Mouse (Mus musculus) MEL (cell line): Measurements from ENCODE around the gene Cux1. TPM values are rescaled to one million over a fixed set of nuclear protein-coding genes. Genes with fewer than 3 reads are reported as not detected.

Experiments used
- DNase-seq: peaks from one replicate; pipeline ENCODE4 v3.0.0; 2011; ENCODE audit warnings: low read depth, low spot score
- H3K27ac ChIP-seq: 2 replicates; pipeline ENCODE4 v1.5.1; 2012; ENCODE audit warnings: low read depth, mild to moderate bottlenecking, control low read depth, low read length, moderate library complexity; ENCODE audit not compliant: control insufficient read depth
- H3K27me3 ChIP-seq, 2 experiments: fragments of 150-350 bp in 1 of 2; sonication (generic) in 1 of 2; 2 replicates each; pipeline ENCODE4 v1.6.1; 2012; ENCODE audit warnings: low read length in 2 of 2, mild to moderate bottlenecking in 2 of 2, improper control_type of control experiment in 1 of 2, moderate library complexity in 1 of 2; ENCODE audit not compliant: insufficient read depth in 2 of 2, control insufficient read depth in 1 of 2
- H3K36me3 ChIP-seq, 2 experiments: 2 replicates each; pipeline ENCODE4 v1.6.1; 2012 to 2014; ENCODE audit warnings: low read length in 2 of 2, improper control_type of control experiment in 1 of 2, inconsistent platforms in 1 of 2, mild to moderate bottlenecking in 1 of 2; ENCODE audit not compliant: insufficient read depth in 2 of 2, control insufficient read depth in 1 of 2
- H3K4me1 ChIP-seq, 2 experiments: fragments of 150-350 bp in 1 of 2; sonication (generic) in 1 of 2; 2 replicates each; pipeline ENCODE4 v1.6.1; 2012; ENCODE audit warnings: low read length in 2 of 2, improper control_type of control experiment in 1 of 2, mild to moderate bottlenecking in 1 of 2; ENCODE audit not compliant: insufficient read depth in 2 of 2, control insufficient read depth in 1 of 2
- H3K4me3 ChIP-seq, 2 experiments: fragments of 150-350 bp in 1 of 2; sonication (generic) in 1 of 2; 2 replicates each; pipeline ENCODE4 v1.5.1; 2012; ENCODE audit warnings: low read depth in 2 of 2, low read length in 2 of 2, mild to moderate bottlenecking in 2 of 2, moderate library complexity in 2 of 2, control low read depth in 1 of 2, improper control_type of control experiment in 1 of 2; ENCODE audit not compliant: control insufficient read depth in 1 of 2, insufficient read depth in 1 of 2
- H3K79me2 ChIP-seq: 2 replicates; pipeline ENCODE4 v1.6.1; 2012; ENCODE audit warnings: mild to moderate bottlenecking, low read length, moderate library complexity; ENCODE audit not compliant: control insufficient read depth, poor library complexity, insufficient read depth
- H3K9ac ChIP-seq: 2 replicates; pipeline ENCODE4 v1.6.1; 2012; ENCODE audit warnings: low read depth, mild to moderate bottlenecking, control low read depth, low read length, moderate library complexity; ENCODE audit not compliant: control insufficient read depth, poor library complexity, severe bottlenecking
- H3K9me3 ChIP-seq: fragments of 150-350 bp; sonication (generic); replicated peaks from 2 replicates; pipeline ENCODE4 v1.6.1; 2012; ENCODE audit warnings: mild to moderate bottlenecking, low read length, improper control_type of control experiment, moderate library complexity; ENCODE audit not compliant: insufficient read depth
- CHD1 ChIP-seq: IDR thresholded peaks from 2 replicates; pipeline ENCODE4 v1.6.1; 2012; ENCODE audit warnings: low read depth, mild to moderate bottlenecking, inconsistent platforms, low read length, improper control_type of control experiment
- CHD2 ChIP-seq: IDR thresholded peaks from 2 replicates; pipeline ENCODE4 v1.6.1; 2011; ENCODE audit warnings: low read length, improper control_type of control experiment
- CTCF ChIP-seq, 3 experiments: IDR thresholded peaks in 2 of 3; conservative IDR thresholded peaks in 1 of 3; 2 replicates each; pipeline ENCODE4 v1.5.1; 2011 to 2012; ENCODE audit warnings: low read length in 3 of 3, low read depth in 2 of 3, mild to moderate bottlenecking in 2 of 3, improper control_type of control experiment in 1 of 3, inconsistent platforms in 1 of 3, mixed read lengths in 1 of 3, moderate library complexity in 1 of 3; ENCODE audit not compliant: control insufficient read depth in 1 of 3, insufficient read depth in 1 of 3, poor library complexity in 1 of 3, severe bottlenecking in 1 of 3
- ELF1 ChIP-seq: IDR thresholded peaks from 2 replicates; pipeline ENCODE4 v1.6.1; 2014; ENCODE audit warnings: low read depth, mild to moderate bottlenecking, inconsistent platforms, low read length, improper control_type of control experiment, moderate library complexity
- EP300 ChIP-seq, 2 experiments: IDR thresholded peaks; 2 replicates each; pipeline ENCODE4 v1.6.1; 2011; ENCODE audit warnings: improper control_type of control experiment in 2 of 2, low read length in 2 of 2, low read depth in 1 of 2, mild to moderate bottlenecking in 1 of 2
- GABPA ChIP-seq: IDR thresholded peaks from 2 replicates; pipeline ENCODE4 v1.6.1; 2012; ENCODE audit warnings: low read depth, mild to moderate bottlenecking, inconsistent platforms, low read length, improper control_type of control experiment, moderate library complexity
- GATA1 ChIP-seq: IDR thresholded peaks from 2 replicates; pipeline ENCODE4 v1.6.1; 2011; ENCODE audit warnings: low read depth, low read length, improper control_type of control experiment
- HCFC1 ChIP-seq: IDR thresholded peaks from 2 replicates; pipeline ENCODE4 v1.6.1; 2012; ENCODE audit warnings: low read depth, mild to moderate bottlenecking, inconsistent platforms, low read length, improper control_type of control experiment, moderate library complexity
- JUND ChIP-seq: IDR thresholded peaks from 2 replicates; pipeline ENCODE4 v1.6.1; 2011; ENCODE audit warnings: low read depth, mild to moderate bottlenecking, improper control_type of control experiment, low read length
- KAT2A ChIP-seq: conservative IDR thresholded peaks from 2 replicates; pipeline ENCODE4 v1.6.1; 2012; ENCODE audit warnings: low read depth, low read length, improper control_type of control experiment, inconsistent platforms
- MAX ChIP-seq: IDR thresholded peaks from 2 replicates; pipeline ENCODE4 v1.6.1; 2011; ENCODE audit warnings: low read length, improper control_type of control experiment
- MEF2A ChIP-seq: IDR thresholded peaks from 2 replicates; pipeline ENCODE4 v1.6.1; 2014; ENCODE audit warnings: low read depth, mild to moderate bottlenecking, inconsistent platforms, low read length, improper control_type of control experiment; ENCODE audit not compliant: poor library complexity, insufficient replicate concordance, severe bottlenecking; ENCODE audit errors: extremely low read depth
- MYB ChIP-seq: IDR thresholded peaks from 2 replicates; pipeline ENCODE4 v1.6.1; 2011; ENCODE audit warnings: mild to moderate bottlenecking, low read depth, low read length, improper control_type of control experiment
- NELFE ChIP-seq: IDR thresholded peaks from 2 replicates; pipeline ENCODE4 v1.6.1; 2011; ENCODE audit warnings: low read depth, low read length, improper control_type of control experiment
- NRF1 ChIP-seq: IDR thresholded peaks from 2 replicates; pipeline ENCODE4 v1.6.1; 2014; ENCODE audit warnings: low read depth, mild to moderate bottlenecking, inconsistent platforms, low read length, improper control_type of control experiment, moderate library complexity; ENCODE audit not compliant: poor library complexity, insufficient read depth, severe bottlenecking
- POLR2AphosphoS2 ChIP-seq: IDR thresholded peaks from 2 replicates; pipeline ENCODE4 v1.6.1; 2011; ENCODE audit warnings: low read length, improper control_type of control experiment
- POLR2AphosphoS5 ChIP-seq: IDR thresholded peaks from 2 replicates; pipeline ENCODE4 v1.6.1; 2012; ENCODE audit warnings: low read depth, borderline replicate concordance, mild to moderate bottlenecking, inconsistent platforms, low read length, moderate library complexity, mixed read lengths
- RAD21 ChIP-seq: IDR thresholded peaks from 2 replicates; pipeline ENCODE4 v1.6.1; 2011; ENCODE audit warnings: mild to moderate bottlenecking, low read depth, low read length, improper control_type of control experiment
- RCOR1 ChIP-seq: IDR thresholded peaks from 2 replicates; pipeline ENCODE4 v1.6.1; 2012; ENCODE audit warnings: low read depth, mild to moderate bottlenecking, inconsistent platforms, low read length, improper control_type of control experiment
- SIN3A ChIP-seq: IDR thresholded peaks from 2 replicates; pipeline ENCODE4 v1.6.1; 2012; ENCODE audit warnings: low read length, improper control_type of control experiment, inconsistent platforms
- SMC3 ChIP-seq: IDR thresholded peaks from 2 replicates; pipeline ENCODE4 v1.6.1; 2011; ENCODE audit warnings: low read depth, low read length, improper control_type of control experiment
- TCF12 ChIP-seq: IDR thresholded peaks from 2 replicates; pipeline ENCODE4 v1.6.1; 2014; ENCODE audit warnings: low read depth, mild to moderate bottlenecking, inconsistent platforms, low read length, improper control_type of control experiment, moderate library complexity
- USF1 ChIP-seq: IDR thresholded peaks from 2 replicates; pipeline ENCODE4 v1.6.1; 2014; ENCODE audit warnings: low read depth, mild to moderate bottlenecking, inconsistent platforms, low read length, improper control_type of control experiment, moderate library complexity
- USF2 ChIP-seq, 2 experiments: IDR thresholded peaks; 2 replicates each; pipeline ENCODE4 v1.6.1; 2011 to 2012; ENCODE audit warnings: improper control_type of control experiment in 2 of 2, low read length in 2 of 2, borderline replicate concordance in 1 of 2, inconsistent platforms in 1 of 2, low read depth in 1 of 2, mild to moderate bottlenecking in 1 of 2; ENCODE audit not compliant: insufficient read depth in 1 of 2
- ZKSCAN1 ChIP-seq: IDR thresholded peaks from 2 replicates; pipeline ENCODE4 v1.6.1; 2012; ENCODE audit warnings: low read depth, mild to moderate bottlenecking, inconsistent platforms, low read length, improper control_type of control experiment, moderate library complexity
- ZMIZ1 ChIP-seq: IDR thresholded peaks from 2 replicates; pipeline ENCODE4 v1.6.1; 2012; ENCODE audit warnings: low read depth, mild to moderate bottlenecking, inconsistent platforms, low read length, improper control_type of control experiment, moderate library complexity
- polyA plus RNA-seq, 2 experiments: library from polyadenylated mRNA; stranded (reverse) in 1 of 2; unstranded in 1 of 2; fragments of >175 nt in 1 of 2; fragments of >200 nt in 1 of 2; gene quantifications; 2 replicates each; pipeline versions ENCODE4 v1.2.1 to v1.2.4; 2012; ENCODE audit warnings: low replicate concordance in 2 of 2, low read depth in 1 of 2; ENCODE audit not compliant: insufficient read length in 2 of 2, insufficient read depth in 1 of 2, missing spikeins in 1 of 2
- total RNA-seq: library from RNA; depleted of rRNA; stranded (reverse); fragments of 300-350 nt; gene quantifications from 2 replicates; pipeline ENCODE4 v1.2.3, GENCODE M21; 2012

Gene Cux1
- total and polyA plus RNA-seq, 3 experiments, result 71.1 to 104 TPM; not detected in 1

DNA sequence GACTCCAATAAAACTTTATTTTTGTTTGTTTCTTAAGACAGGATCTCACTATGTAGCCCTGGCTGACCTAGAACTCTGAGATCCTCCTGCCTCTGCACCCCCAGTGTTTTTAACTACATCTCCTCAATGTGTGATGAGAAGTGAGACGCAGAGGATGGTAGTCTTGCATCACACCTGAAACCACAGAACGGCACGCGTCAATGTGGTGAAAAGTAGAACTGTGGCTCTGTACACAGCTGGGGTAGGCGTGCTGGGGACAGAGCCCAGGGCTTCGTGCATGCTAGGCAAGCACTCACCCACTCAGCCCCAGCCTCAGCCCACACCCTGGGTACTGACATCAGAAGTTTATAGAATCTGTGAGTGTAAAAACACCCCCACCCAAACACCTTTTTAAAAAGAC, 107.4 kb downstream of the Cux1 start:
- Histone ChIP-seq H3K4me1 (no peaks in the 10 kb centered on the region), H3K27ac (no peak overlapping the region)

DNA sequence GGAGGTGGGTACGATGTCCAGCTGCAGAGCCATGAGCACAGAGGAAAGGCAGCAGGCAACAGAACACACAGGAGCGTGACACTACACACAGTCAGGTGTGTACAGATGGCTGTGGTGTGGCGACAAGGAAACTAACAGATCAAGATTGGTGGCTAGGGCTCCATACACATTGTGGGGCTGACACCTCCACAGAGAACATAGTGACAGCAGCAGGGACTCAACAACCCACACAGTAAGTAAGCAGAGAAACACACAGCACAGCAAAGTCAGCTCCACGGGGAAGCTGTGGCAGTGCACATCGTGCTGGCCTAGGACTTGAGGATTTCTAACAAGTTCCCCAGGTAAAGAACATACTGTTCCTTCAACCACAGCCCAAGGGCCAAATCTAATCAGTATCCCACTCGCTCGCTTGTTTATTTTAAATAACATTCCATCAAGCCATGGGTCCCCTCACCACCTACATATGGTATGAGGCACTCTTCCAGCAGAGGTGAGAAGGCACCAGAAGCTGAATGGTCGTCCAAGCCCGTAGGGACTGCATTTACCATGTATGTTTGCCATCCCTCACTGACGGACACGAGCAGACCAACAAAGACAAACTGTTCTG, 108.3 kb downstream of the Cux1 start:
- H3K4me3 ChIP-seq, result no peak overlapping the region
- no peaks in the 10 kb centered on the region for H3K9me3 ChIP-seq
- no peaks in the 10 kb centered on the region for H3K27me3 ChIP-seq
- peaks cover 9% of the 10 kb centered on the region for H3K79me2 ChIP-seq
- peaks cover 0 to 18% of the 10 kb centered on the region in 2 experiments; a peak in 2 of 4 replicates for H3K36me3 ChIP-seq
- H3K4me1 ChIP-seq, result no peaks in the 10 kb centered on the region
- H3K9ac ChIP-seq, result no peak overlapping the region
- DNase-seq, result no peak
- TF ChIP-seq SMC3 (no peak), POLR2AphosphoS5 (no peak), JUND (no peak), POLR2AphosphoS2 (no peak), EP300 (IDR thresholded peaks at IDR 0.05; ENCODE audit: low read depth in 1 of 2, low read length in 2 of 2) (no peak), CTCF (IDR thresholded peaks at IDR 0.05 in 2 of 3, conservative IDR thresholded peaks at IDR 0.05 in 1 of 3; ENCODE audit: control insufficient read depth in 1 of 3, insufficient read depth in 1 of 3, low read depth in 2 of 3, low read length in 3 of 3, poor library complexity in 1 of 3, severe bottlenecking in 1 of 3) (no peak), CHD1 (no peak), USF1 (no peak), HCFC1 (no peak), TCF12 (no peak), ZKSCAN1 (no peak), RAD21 (no peak), GATA1 (no peak), MEF2A (no peak), MYB (no peak), SIN3A (no peak), USF2 (IDR thresholded peaks at IDR 0.05; ENCODE audit: borderline replicate concordance in 1 of 2, insufficient read depth in 1 of 2, low read depth in 1 of 2, low read length in 2 of 2) (no peak)
- no peak overlapping the region for H3K27ac ChIP-seq

More for the DNA sequence above, 107.4 kb downstream of the Cux1 start:
- Histone ChIP-seq H3K27me3 (no peaks in the 10 kb centered on the region), H3K79me2 (peaks cover 9% of the 10 kb centered on the region), H3K9me3 (no peaks in the 10 kb centered on the region), H3K4me3 (no peak overlapping the region), H3K9ac (no peak overlapping the region), H3K36me3 (peaks cover 0 to 20% of the 10 kb centered on the region in 2 experiments; a peak in 2 of 4 replicates)
- no peak for DNase-seq
- TF ChIP-seq CHD2 (no peak), KAT2A (no peak), MAX (no peak), POLR2AphosphoS5 (no peak), JUND (no peak), RCOR1 (no peak), RAD21 (no peak), NELFE (no peak), ELF1 (no peak), NRF1 (no peak), ZMIZ1 (no peak), GABPA (no peak)
